Mouse (Mus musculus): ENCODE measurements around the gene Rarb. TPM values are rescaled to one million over a fixed set of nuclear protein-coding genes. Genes with fewer than 3 reads are reported as not detected.

The Rarb gene
- polyA plus RNA-seq, 1 experiment from 2014 or later, result 5.3 TPM

- WGBS, result 12% methylated on average over 8 of the region's 8 CpGs
- H3K27ac ChIP-seq, result no peak overlapping the region
- no peaks in the 10 kb centered on the region for H3K9me3 ChIP-seq
- no peak overlapping the region for H3K4me3 ChIP-seq (replicated peaks)
- peaks cover 52% of the 10 kb centered on the region for H3K27me3 ChIP-seq
- H3K36me3 ChIP-seq, result no peaks in the 10 kb centered on the region
- ATAC-seq, result no peak
- no peak overlapping the region for H3K9ac ChIP-seq (replicated peaks)
- peaks cover 10% of the 10 kb centered on the region for H3K4me1 ChIP-seq (replicated peaks)
- 0 out of 2 replicates have a peak overlapping the region, but pooled peaks have one; percentile 10 for H3K4me2 ChIP-seq (replicated peaks)
These were observed 246.1 kb downstream of the Rarb start for GRCm38 (mm10) chr14:16572755-16573340.

- H3K4me2 ChIP-seq (replicated peaks), result no peak overlapping the region
- peaks cover 6% of the 10 kb centered on the region for H3K4me1 ChIP-seq (replicated peaks)
- H3K36me3 ChIP-seq, result no peaks in the 10 kb centered on the region
- 74% methylated on average over 7 of the region's 7 CpGs for WGBS
- H3K27me3 ChIP-seq, result peaks cover 39% of the 10 kb centered on the region
- H3K9me3 ChIP-seq, result no peaks in the 10 kb centered on the region
- no peak overlapping the region for H3K9ac ChIP-seq (replicated peaks)
- no peak overlapping the region for H3K4me3 ChIP-seq (replicated peaks)
- H3K27ac ChIP-seq, result no peak overlapping the region
- no peak for ATAC-seq
These were observed 249.4 kb downstream of the Rarb start for GRCm38 (mm10) chr14:16569506-16570001.

- no peak for ATAC-seq
These were observed 252.0 kb downstream of the Rarb start for GRCm38 (mm10) chr14:16566920-16567319.

GRCm38 (mm10) chr14:16563912-16564311, 255.0 kb downstream of the Rarb start:
- Histone ChIP-seq H3K27ac (no peak overlapping the region), H3K9ac (replicated peaks) (no peak overlapping the region), H3K4me2 (replicated peaks) (no peak overlapping the region), H3K4me3 (replicated peaks) (no peak overlapping the region), H3K4me1 (replicated peaks) (no peaks in the 10 kb centered on the region), H3K9me3 (no peaks in the 10 kb centered on the region), H3K27me3 (no peaks in the 10 kb centered on the region), H3K36me3 (no peaks in the 10 kb centered on the region)
- whole genome bisulfite sequencing, result 88% methylated on average over 2 of the region's 2 CpGs
- no peak for ATAC-seq

More at GRCm38 (mm10) chr14:16566920-16567319, 252.0 kb downstream of the Rarb start:
- Histone ChIP-seq H3K4me1 (replicated peaks) (peaks cover 3% of the 10 kb centered on the region; the same call in 1 of the 2 replicates), H3K9ac (replicated peaks) (no peak overlapping the region), H3K27me3 (peaks cover 13% of the 10 kb centered on the region; the same call in 1 of the 2 replicates), H3K4me2 (replicated peaks) (no peak overlapping the region), H3K36me3 (no peaks in the 10 kb centered on the region), H3K27ac (no peak overlapping the region), H3K9me3 (no peaks in the 10 kb centered on the region), H3K4me3 (replicated peaks) (no peak overlapping the region)
- 93% methylated on average over 1 of the region's 1 CpGs for WGBS

- Histone ChIP-seq H3K27me3 (no peaks in the 10 kb centered on the region), H3K27ac (no peak overlapping the region), H3K9ac (replicated peaks) (no peak overlapping the region), H3K4me3 (replicated peaks) (no peak overlapping the region), H3K4me2 (replicated peaks) (no peak overlapping the region), H3K9me3 (no peaks in the 10 kb centered on the region), H3K4me1 (replicated peaks) (no peaks in the 10 kb centered on the region), H3K36me3 (no peaks in the 10 kb centered on the region)
- no peak for ATAC-seq
- 91% methylated on average over 6 of the region's 6 CpGs for WGBS
These were observed 257.3 kb downstream of the Rarb start for GRCm38 (mm10) chr14:16561496-16562170.

- no peak overlapping the region for H3K4me2 ChIP-seq (replicated peaks)
- 83% methylated on average over 12 of the region's 12 CpGs for WGBS
- H3K4me3 ChIP-seq (replicated peaks), result no peak overlapping the region
- no peaks in the 10 kb centered on the region for H3K36me3 ChIP-seq
- no peaks in the 10 kb centered on the region for H3K9me3 ChIP-seq
- H3K27me3 ChIP-seq, result no peaks in the 10 kb centered on the region
- no peak overlapping the region for H3K9ac ChIP-seq (replicated peaks)
- H3K27ac ChIP-seq, result no peak overlapping the region
- H3K4me1 ChIP-seq (replicated peaks), result peaks cover 6% of the 10 kb centered on the region
- ATAC-seq, result no peak
These were observed 259.4 kb downstream of the Rarb start for GRCm38 (mm10) chr14:16559294-16560217.

- peaks cover 10% of the 10 kb centered on the region for H3K4me1 ChIP-seq (replicated peaks)
- H3K27ac ChIP-seq, result no peak overlapping the region
- ATAC-seq, result no peak
- H3K9ac ChIP-seq (replicated peaks), result no peak overlapping the region
- H3K9me3 ChIP-seq, result no peaks in the 10 kb centered on the region
- H3K4me3 ChIP-seq (replicated peaks), result no peak overlapping the region
- no peak overlapping the region for H3K4me2 ChIP-seq (replicated peaks)
- H3K36me3 ChIP-seq, result no peaks in the 10 kb centered on the region
- H3K27me3 ChIP-seq, result no peaks in the 10 kb centered on the region
- 95% methylated on average over 2 of the region's 2 CpGs for WGBS
These were observed 260.9 kb downstream of the Rarb start for GRCm38 (mm10) chr14:16558033-16558432.

- WGBS, result 72% methylated on average over 12 of the region's 12 CpGs
- peaks cover 10% of the 10 kb centered on the region for H3K4me1 ChIP-seq (replicated peaks)
- no peaks in the 10 kb centered on the region for H3K36me3 ChIP-seq
- H3K9ac ChIP-seq (replicated peaks), result no peak overlapping the region
- H3K27ac ChIP-seq, result no peak overlapping the region
- H3K4me3 ChIP-seq (replicated peaks), result no peak overlapping the region
- H3K9me3 ChIP-seq, result no peaks in the 10 kb centered on the region
- H3K4me2 ChIP-seq (replicated peaks), result no peak overlapping the region
- H3K27me3 ChIP-seq, result no peaks in the 10 kb centered on the region
- ATAC-seq, result 0 out of 2 replicates have a peak, but pooled peaks have one; percentile 41
These were observed 264.1 kb downstream of the Rarb start for GRCm38 (mm10) chr14:16554643-16555459.

GRCm38 (mm10) chr14:16554319-16554642, 264.7 kb downstream of the Rarb start:
- no peaks in the 10 kb centered on the region for H3K27me3 ChIP-seq
- H3K27ac ChIP-seq, result no peak overlapping the region
- no peak for ATAC-seq

GRCm38 (mm10) chr14:16552293-16552692, 266.7 kb downstream of the Rarb start:
- Histone ChIP-seq H3K9me3 (no peaks in the 10 kb centered on the region), H3K27ac (no peak overlapping the region), H3K9ac (replicated peaks) (no peak overlapping the region), H3K4me3 (replicated peaks) (no peak overlapping the region), H3K4me2 (replicated peaks) (no peak overlapping the region), H3K36me3 (no peaks in the 10 kb centered on the region), H3K27me3 (no peaks in the 10 kb centered on the region), H3K4me1 (replicated peaks) (peaks cover 10% of the 10 kb centered on the region)
- 83% methylated on average over 1 of the region's 1 CpGs for WGBS
- ATAC-seq, result no peak

More at GRCm38 (mm10) chr14:16554319-16554642, 264.7 kb downstream of the Rarb start:
- Histone ChIP-seq H3K4me3 (replicated peaks) (no peak overlapping the region), H3K9ac (replicated peaks) (no peak overlapping the region), H3K9me3 (no peaks in the 10 kb centered on the region), H3K36me3 (no peaks in the 10 kb centered on the region), H3K4me2 (replicated peaks) (no peak overlapping the region), H3K4me1 (replicated peaks) (peaks cover 10% of the 10 kb centered on the region)
- 50% methylated on average over 1 of the region's 1 CpGs for WGBS

- no peak for ATAC-seq
- H3K4me1 ChIP-seq (replicated peaks), result peaks cover 10% of the 10 kb centered on the region
These were observed 267.1 kb downstream of the Rarb start for GRCm38 (mm10) chr14:16551843-16552242.

More at GRCm38 (mm10) chr14:16551843-16552242, 267.1 kb downstream of the Rarb start:
- H3K9ac ChIP-seq (replicated peaks), result no peak overlapping the region
- no peak overlapping the region for H3K4me2 ChIP-seq (replicated peaks)
- 96% methylated on average over 1 of the region's 1 CpGs for WGBS
- no peaks in the 10 kb centered on the region for H3K27me3 ChIP-seq
- no peak overlapping the region for H3K27ac ChIP-seq
- no peak overlapping the region for H3K4me3 ChIP-seq (replicated peaks)
- no peaks in the 10 kb centered on the region for H3K36me3 ChIP-seq
- no peaks in the 10 kb centered on the region for H3K9me3 ChIP-seq
